Mouse (Mus musculus): Measurements from ENCODE around the gene Kat2a. TPM values are rescaled to one million over a fixed set of nuclear protein-coding genes. Genes with fewer than 3 reads are reported as not detected.
A peak's percentile ranks its signal among the peaks of the same experiment; 100 is the strongest.

Gene Kat2a
- polyA plus RNA-seq, 1 experiment from 2014 or later, result 40.7 TPM

GRCm38 (mm10) chr11:100752294-100752693, 40.0 kb upstream of the Kat2a start:
- no peak for ATAC-seq
- 26% methylated on average over 10 of the region's 10 CpGs for WGBS
- H3K27me3 ChIP-seq (replicated peaks; ENCODE audit: control insufficient read depth, insufficient read depth, low read length), result peaks cover 6% of the 10 kb centered on the region
- no peak overlapping the region for H3K9ac ChIP-seq (ENCODE audit: low read depth, low read length)
- no peak overlapping the region for H3K4me3 ChIP-seq (ENCODE audit: low read length)
- H3K36me3 ChIP-seq (ENCODE audit: control insufficient read depth, insufficient read depth, low read length), result no peaks in the 10 kb centered on the region
- no peak overlapping the region for H3K27ac ChIP-seq (ENCODE audit: low read length)
- no peak overlapping the region for H3K4me2 ChIP-seq (ENCODE audit: low read depth, low read length)
- no peaks in the 10 kb centered on the region for H3K4me1 ChIP-seq (ENCODE audit: control insufficient read depth, insufficient read depth, low read length)
- H3K9me3 ChIP-seq (ENCODE audit: control insufficient read depth, low read length), result no peaks in the 10 kb centered on the region

DNA sequence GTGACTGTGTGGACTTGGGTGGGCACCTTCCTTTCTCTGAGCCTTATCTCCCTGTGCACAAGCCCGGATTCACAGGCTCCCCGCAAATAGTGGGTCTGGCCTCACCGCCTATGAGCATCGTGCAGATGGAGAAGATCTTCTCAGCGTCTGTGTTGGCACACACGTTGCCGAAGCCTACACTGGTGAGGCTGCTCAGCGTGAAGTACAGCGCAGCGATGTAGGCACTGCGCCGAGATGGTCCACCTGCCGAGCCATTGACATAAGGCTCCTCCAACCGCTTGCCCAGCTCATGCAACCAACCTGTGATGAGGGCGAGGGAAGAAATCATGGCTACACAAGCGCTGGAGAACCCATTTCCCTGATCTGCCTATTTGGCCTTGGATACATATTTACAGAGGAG, 37.9 kb upstream of the Kat2a start:
- Histone ChIP-seq H3K9me3 (ENCODE audit: control insufficient read depth, low read length) (no peaks in the 10 kb centered on the region), H3K36me3 (ENCODE audit: control insufficient read depth, insufficient read depth, low read length) (no peaks in the 10 kb centered on the region), H3K4me1 (ENCODE audit: control insufficient read depth, insufficient read depth, low read length) (no peaks in the 10 kb centered on the region), H3K27me3 (replicated peaks; ENCODE audit: control insufficient read depth, insufficient read depth, low read length) (peaks cover 6% of the 10 kb centered on the region), H3K9ac (ENCODE audit: low read depth, low read length) (no peak overlapping the region), H3K27ac (ENCODE audit: low read length) (no peak overlapping the region), H3K4me2 (ENCODE audit: low read depth, low read length) (no peak overlapping the region), H3K4me3 (ENCODE audit: low read length) (no peak overlapping the region)
- no peak for ATAC-seq
- WGBS, result 85% methylated on average over 16 of the region's 16 CpGs

- Histone ChIP-seq H3K4me2 (ENCODE audit: low read depth, low read length) (no peak overlapping the region), H3K27me3 (replicated peaks; ENCODE audit: control insufficient read depth, insufficient read depth, low read length) (peaks cover 6% of the 10 kb centered on the region), H3K9ac (ENCODE audit: low read depth, low read length) (no peak overlapping the region), H3K4me3 (ENCODE audit: low read length) (no peak overlapping the region), H3K27ac (ENCODE audit: low read length) (no peak overlapping the region), H3K36me3 (ENCODE audit: control insufficient read depth, insufficient read depth, low read length) (no peaks in the 10 kb centered on the region), H3K9me3 (ENCODE audit: control insufficient read depth, low read length) (no peaks in the 10 kb centered on the region), H3K4me1 (ENCODE audit: control insufficient read depth, insufficient read depth, low read length) (no peaks in the 10 kb centered on the region)
- ATAC-seq, result no peak
- 48% methylated on average over 25 of the region's 25 CpGs for WGBS
Measured at GRCm38 (mm10) chr11:100749469-100749868, 37.2 kb upstream of the Kat2a start.

DNA sequence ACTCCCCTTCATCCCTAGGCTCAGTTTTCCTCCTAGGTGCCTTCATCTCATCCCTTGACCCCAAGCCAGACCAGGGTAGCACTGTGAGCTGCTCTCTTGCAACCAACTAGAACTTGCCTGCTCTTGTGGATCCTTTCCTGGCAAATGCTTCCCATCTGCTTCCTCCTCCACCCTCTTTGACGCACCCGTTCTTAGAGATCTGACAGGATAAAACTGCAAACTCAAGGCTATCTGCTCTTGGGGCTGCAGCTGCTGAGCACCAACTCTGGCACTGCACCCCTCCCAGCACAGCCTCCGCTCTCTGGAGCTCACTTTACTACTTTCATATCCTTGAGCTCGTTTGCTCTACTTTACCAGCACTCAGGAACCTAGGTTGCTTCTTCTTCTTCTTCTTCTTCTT, 36.4 kb upstream of the Kat2a start:
- no peaks in the 10 kb centered on the region for H3K36me3 ChIP-seq (ENCODE audit: control insufficient read depth, insufficient read depth, low read length)
- 57% methylated on average over 4 of the region's 4 CpGs for WGBS
- no peak overlapping the region for H3K27ac ChIP-seq (ENCODE audit: low read length)
- no peaks in the 10 kb centered on the region for H3K4me1 ChIP-seq (ENCODE audit: control insufficient read depth, insufficient read depth, low read length)
- peaks cover 6% of the 10 kb centered on the region for H3K27me3 ChIP-seq (replicated peaks; ENCODE audit: control insufficient read depth, insufficient read depth, low read length)
- H3K4me3 ChIP-seq (ENCODE audit: low read length), result no peak overlapping the region
- ATAC-seq, result no peak
- no peak overlapping the region for H3K4me2 ChIP-seq (ENCODE audit: low read depth, low read length)
- no peak overlapping the region for H3K9ac ChIP-seq (ENCODE audit: low read depth, low read length)
- H3K9me3 ChIP-seq (ENCODE audit: control insufficient read depth, low read length), result no peaks in the 10 kb centered on the region

- Histone ChIP-seq H3K4me1 (ENCODE audit: control insufficient read depth, insufficient read depth, low read length) (no peaks in the 10 kb centered on the region), H3K27ac (ENCODE audit: low read length) (no peak overlapping the region), H3K36me3 (ENCODE audit: control insufficient read depth, insufficient read depth, low read length) (no peaks in the 10 kb centered on the region), H3K9ac (ENCODE audit: low read depth, low read length) (no peak overlapping the region), H3K4me3 (ENCODE audit: low read length) (no peak overlapping the region), H3K9me3 (ENCODE audit: control insufficient read depth, low read length) (no peaks in the 10 kb centered on the region), H3K27me3 (replicated peaks; ENCODE audit: control insufficient read depth, insufficient read depth, low read length) (peaks cover 6% of the 10 kb centered on the region), H3K4me2 (ENCODE audit: low read depth, low read length) (no peak overlapping the region)
- no peak for ATAC-seq
- WGBS, result 67% methylated on average over 5 of the region's 5 CpGs
Measured at GRCm38 (mm10) chr11:100747114-100747513, 34.8 kb upstream of the Kat2a start.

DNA sequence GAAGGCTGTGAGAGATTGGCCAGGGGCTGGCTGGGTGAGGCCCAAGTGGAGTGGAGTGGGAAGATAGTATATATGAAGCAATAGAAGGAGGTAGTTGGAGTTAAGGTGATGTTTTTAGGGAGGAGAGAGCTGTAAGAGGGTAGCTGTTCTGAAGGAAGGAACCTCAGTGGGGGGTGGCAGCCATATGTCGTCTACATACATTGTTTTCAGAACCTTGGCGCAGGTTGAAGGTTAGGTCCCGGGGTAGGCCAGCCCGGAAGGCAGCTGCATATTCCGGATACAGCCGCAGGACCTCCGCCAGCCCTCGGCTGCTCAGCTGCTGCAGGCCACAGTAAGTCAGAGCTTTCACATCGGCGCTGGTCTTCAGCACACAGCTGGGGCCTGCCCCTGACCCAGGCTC, 34.3 kb upstream of the Kat2a start:
- Histone ChIP-seq H3K4me1 (ENCODE audit: control insufficient read depth, insufficient read depth, low read length) (no peaks in the 10 kb centered on the region), H3K4me2 (ENCODE audit: low read depth, low read length) (no peak overlapping the region), H3K27me3 (replicated peaks; ENCODE audit: control insufficient read depth, insufficient read depth, low read length) (peaks cover 6% of the 10 kb centered on the region), H3K36me3 (ENCODE audit: control insufficient read depth, insufficient read depth, low read length) (no peaks in the 10 kb centered on the region), H3K4me3 (ENCODE audit: low read length) (no peak overlapping the region), H3K9ac (ENCODE audit: low read depth, low read length) (no peak overlapping the region), H3K9me3 (ENCODE audit: control insufficient read depth, low read length) (no peaks in the 10 kb centered on the region), H3K27ac (ENCODE audit: low read length) (no peak overlapping the region)
- 79% methylated on average over 10 of the region's 10 CpGs for WGBS
- no peak for ATAC-seq

- no peak overlapping the region for H3K9ac ChIP-seq (ENCODE audit: low read depth, low read length)
- no peak for ATAC-seq
- no peak overlapping the region for H3K27ac ChIP-seq (ENCODE audit: low read length)
- 10% methylated on average over 6 of the region's 6 CpGs for WGBS
- no peak overlapping the region for H3K4me3 ChIP-seq (ENCODE audit: low read length)
- no peaks in the 10 kb centered on the region for H3K36me3 ChIP-seq (ENCODE audit: control insufficient read depth, insufficient read depth, low read length)
- no peak overlapping the region for H3K4me2 ChIP-seq (ENCODE audit: low read depth, low read length)
- H3K27me3 ChIP-seq (replicated peaks; ENCODE audit: control insufficient read depth, insufficient read depth, low read length), result peaks cover 5% of the 10 kb centered on the region
- H3K4me1 ChIP-seq (ENCODE audit: control insufficient read depth, insufficient read depth, low read length), result no peaks in the 10 kb centered on the region
- H3K9me3 ChIP-seq (ENCODE audit: control insufficient read depth, low read length), result no peaks in the 10 kb centered on the region
Measured at GRCm38 (mm10) chr11:100745085-100745484, 32.8 kb upstream of the Kat2a start.

GRCm38 (mm10) chr11:100741348-100741747, 29.1 kb upstream of the Kat2a start:
- Histone ChIP-seq H3K36me3 (ENCODE audit: control insufficient read depth, insufficient read depth, low read length) (no peaks in the 10 kb centered on the region), H3K9me3 (ENCODE audit: control insufficient read depth, low read length) (no peaks in the 10 kb centered on the region), H3K4me2 (ENCODE audit: low read depth, low read length) (no peak overlapping the region), H3K27ac (ENCODE audit: low read length) (no peak overlapping the region), H3K9ac (ENCODE audit: low read depth, low read length) (no peak overlapping the region), H3K4me3 (ENCODE audit: low read length) (no peak overlapping the region), H3K27me3 (replicated peaks; ENCODE audit: control insufficient read depth, insufficient read depth, low read length) (no peaks in the 10 kb centered on the region), H3K4me1 (ENCODE audit: control insufficient read depth, insufficient read depth, low read length) (peaks cover 7% of the 10 kb centered on the region)
- 71% methylated on average over 6 of the region's 6 CpGs for WGBS
- ATAC-seq, result no peak

DNA sequence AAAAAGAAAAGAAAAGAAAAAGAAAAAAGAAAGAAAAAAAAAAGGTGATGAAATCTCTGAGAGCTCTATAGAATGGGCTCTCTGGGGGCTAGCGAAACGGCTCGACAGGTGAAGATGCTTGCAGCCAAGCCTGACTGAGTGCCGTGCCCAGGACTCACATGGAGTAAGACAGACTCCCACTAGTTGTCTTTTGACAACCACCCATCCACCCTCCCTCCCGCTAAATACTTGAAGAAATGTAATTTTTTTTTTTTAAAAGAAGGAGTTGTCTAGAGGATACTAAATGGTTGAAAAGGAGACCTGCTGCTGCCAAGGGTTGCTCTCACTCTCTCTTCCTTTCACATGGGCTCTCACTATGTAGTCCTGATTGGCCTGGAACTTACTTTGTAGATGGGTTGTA, 26.5 kb upstream of the Kat2a start:
- H3K4me2 ChIP-seq (ENCODE audit: low read depth, low read length), result peak overlapping the region; percentile 81
- H3K9ac ChIP-seq (ENCODE audit: low read depth, low read length), result no peak overlapping the region
- ATAC-seq, result no peak
- no peaks in the 10 kb centered on the region for H3K9me3 ChIP-seq (ENCODE audit: control insufficient read depth, low read length)
- H3K4me3 ChIP-seq (ENCODE audit: low read length), result peak overlapping the region; percentile 75
- H3K36me3 ChIP-seq (ENCODE audit: control insufficient read depth, insufficient read depth, low read length), result no peaks in the 10 kb centered on the region
- no peaks in the 10 kb centered on the region for H3K27me3 ChIP-seq (replicated peaks; ENCODE audit: control insufficient read depth, insufficient read depth, low read length)
- H3K4me1 ChIP-seq (ENCODE audit: control insufficient read depth, insufficient read depth, low read length), result peaks cover 19% of the 10 kb centered on the region
- H3K27ac ChIP-seq (ENCODE audit: low read length), result no peak overlapping the region
- WGBS, result 20% methylated on average over 5 of the region's 5 CpGs

GRCm38 (mm10) chr11:100738066-100738604, 25.9 kb upstream of the Kat2a start, which contains the start of gene Rab5c:
Rab5c (minus strand) TSS chr11:100738215.
- Histone ChIP-seq H3K4me2 (ENCODE audit: low read depth, low read length) (peak within 1 kb of the TSS; percentile 81), H3K4me1 (ENCODE audit: control insufficient read depth, insufficient read depth, low read length) (peaks cover 19% of the 10 kb centered on the region), H3K27me3 (replicated peaks; ENCODE audit: control insufficient read depth, insufficient read depth, low read length) (no peaks in the 10 kb centered on the region), H3K9ac (ENCODE audit: low read depth, low read length) (peak within 1 kb of the TSS; percentile 92), H3K9me3 (ENCODE audit: control insufficient read depth, low read length) (no peaks in the 10 kb centered on the region), H3K36me3 (ENCODE audit: control insufficient read depth, insufficient read depth, low read length) (no peaks in the 10 kb centered on the region), H3K27ac (ENCODE audit: low read length) (peak within 1 kb of the TSS; percentile 66), H3K4me3 (ENCODE audit: low read length) (peak within 1 kb of the TSS; percentile 75)
- ATAC-seq, result peak; percentile 100
- WGBS, result under 1% methylated on average over 39 of the region's 39 CpGs

Data from intestine, embryonic 16.5 days (tissue).